In the genomic region with DNA sequence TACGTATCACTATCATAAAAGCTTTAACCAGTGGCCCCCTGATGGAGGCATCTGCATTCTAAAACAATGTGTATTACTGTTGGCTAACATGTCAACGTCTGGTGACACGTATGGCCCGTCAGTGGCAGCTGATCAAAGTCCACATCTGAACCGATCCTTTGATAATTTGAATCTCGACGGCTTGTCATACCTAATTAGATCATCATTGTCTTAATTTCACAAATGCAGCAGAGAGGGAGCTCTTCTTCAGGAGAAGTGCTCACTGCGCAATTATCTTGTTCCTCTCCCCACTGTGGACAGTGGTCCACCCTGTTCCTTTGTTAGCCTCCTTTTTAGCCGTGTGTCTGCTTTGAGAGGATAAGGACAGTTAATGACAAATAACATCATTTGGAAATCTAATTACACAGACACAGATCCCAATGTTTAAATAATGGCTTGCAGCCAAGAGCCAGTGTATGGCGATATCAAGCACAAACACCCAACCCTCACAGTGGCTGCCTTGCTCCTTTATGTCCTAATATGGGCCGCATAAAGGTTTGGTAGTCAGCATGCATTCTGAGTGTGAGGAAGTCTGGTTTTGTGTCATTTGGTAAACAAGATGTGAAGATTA, we compare ENCODE assay signal across 13 mouse cellular contexts.
DNase-seq lines count a peak whose midpoint lies in the region; ATAC-seq and TF ChIP-seq lines count a peak whose summit lies in the region.
"Had no signal": no experiment of that assay in that cellular context is flagged by ENCODE, and none has a peak within 500 bp of the region (broad histone marks: within the 10 kb centered on the region; RNA-seq: fewer than 3 reads in every experiment).

No protein-coding gene starts in this region.

- no peak for DNase-seq in forebrain, embryonic 10.5 days (ENCODE audit: extremely low spot score, low spot score)
- peak; percentile 85 for DNase-seq in lung, embryonic 14.5 days
- DNase-seq in lung, adult 18-20 months = no peak
- DNase-seq in MN1 (ENCODE audit: low spot score) = peak; percentile 89
- DNase-seq in frontal cortex, postnatal 25 days (ENCODE audit: low spot score in 2 of 2) = no peak
- DNase-seq in left cerebral cortex, postnatal 36 days (ENCODE audit: low spot score in 2 of 2) = no peak
- DNase-seq: cerebellum, adult 11 months; heart, adult 11 months had no signal

- H3K36me3 ChIP-seq in forebrain, embryonic 12.5 days (replicated peaks) = no peaks in the 10 kb centered on the region
- H3K36me3 ChIP-seq in forebrain, embryonic 10.5 days (replicated peaks) = no peaks in the 10 kb centered on the region
- no peaks in the 10 kb centered on the region for H3K36me3 ChIP-seq in lung, embryonic 14.5 days (ENCODE audit: insufficient read depth)
- H3K36me3 ChIP-seq in intestine, embryonic 15.5 days = no peaks in the 10 kb centered on the region
- H3K36me3 ChIP-seq: kidney, embryonic 15.5 days had no signal

- WGBS in forebrain, embryonic 12.5 days = 46% methylated on average over 11 of the region's 11 CpGs
- 87% methylated on average over 11 of the region's 11 CpGs for WGBS in forebrain, embryonic 10.5 days
- 50% methylated on average over 11 of the region's 11 CpGs for WGBS in lung, embryonic 14.5 days
- 66% methylated on average over 11 of the region's 11 CpGs for WGBS in intestine, embryonic 15.5 days

- intact Hi-C loops in left cerebral cortex, postnatal 36 days (cut with DNase I) = no loop called here

- no peak overlapping the region for H3K27ac ChIP-seq in forebrain, embryonic 12.5 days
- no peak overlapping the region for H3K27ac ChIP-seq in forebrain, embryonic 10.5 days
- H3K27ac ChIP-seq in lung, embryonic 14.5 days (ENCODE audit: low read depth) = peak overlapping the region; percentile 19; the same call in 1 of the 2 replicates
- H3K27ac ChIP-seq in intestine, embryonic 15.5 days = no peak overlapping the region
- H3K27ac ChIP-seq: kidney, embryonic 15.5 days; macrophage had no signal

- H3K4me1 ChIP-seq in forebrain, embryonic 12.5 days = peaks cover 24% of the 10 kb centered on the region; the same call in 1 of the 2 replicates
- H3K4me1 ChIP-seq in forebrain, embryonic 10.5 days = peaks cover 20% of the 10 kb centered on the region; the same call in 1 of the 2 replicates
- H3K4me1 ChIP-seq in lung, embryonic 14.5 days (ENCODE audit: insufficient read depth) = peaks cover 3% of the 10 kb centered on the region; the same call in 1 of the 2 replicates
- H3K4me1 ChIP-seq in intestine, embryonic 15.5 days (replicated peaks) = no peaks in the 10 kb centered on the region; the same call in 1 of the 2 replicates
- H3K4me1 ChIP-seq: kidney, embryonic 15.5 days had no signal

- H3K27me3 ChIP-seq in forebrain, embryonic 12.5 days = peaks cover 3% of the 10 kb centered on the region; the same call in 1 of the 2 replicates
- no peaks in the 10 kb centered on the region for H3K27me3 ChIP-seq in forebrain, embryonic 10.5 days (ENCODE audit: poor library complexity, severe bottlenecking)
- H3K27me3 ChIP-seq in lung, embryonic 14.5 days (ENCODE audit: insufficient read depth, low read length) = no peaks in the 10 kb centered on the region
- H3K27me3 ChIP-seq in intestine, embryonic 15.5 days (replicated peaks) = no peaks in the 10 kb centered on the region
- H3K27me3 ChIP-seq: kidney, embryonic 15.5 days; Patski had no signal

- TF ChIP-seq CTCF in lung, embryonic 14.5 days (IDR thresholded peaks at IDR 0.05; ENCODE audit: low read depth) = no peak

- no peak overlapping the region for H3K9ac ChIP-seq in forebrain, embryonic 12.5 days
- H3K9ac ChIP-seq in lung, embryonic 14.5 days = no peak overlapping the region
- no peak overlapping the region for H3K9ac ChIP-seq in intestine, embryonic 15.5 days
- H3K9ac ChIP-seq: kidney, embryonic 15.5 days had no signal

- no peak overlapping the region for H3K4me3 ChIP-seq in forebrain, embryonic 12.5 days (replicated peaks)
- H3K4me3 ChIP-seq in forebrain, embryonic 10.5 days = no peak overlapping the region
- H3K4me3 ChIP-seq in lung, embryonic 14.5 days (ENCODE audit: low read depth, low read length) = no peak overlapping the region
- H3K4me3 ChIP-seq in intestine, embryonic 15.5 days (replicated peaks) = no peak overlapping the region
- H3K4me3 ChIP-seq: kidney, embryonic 15.5 days had no signal

- no peak overlapping the region for H3K4me2 ChIP-seq in forebrain, embryonic 12.5 days
- no peak overlapping the region for H3K4me2 ChIP-seq in lung, embryonic 14.5 days
- no peak overlapping the region for H3K4me2 ChIP-seq in intestine, embryonic 15.5 days (replicated peaks)
- H3K4me2 ChIP-seq: kidney, embryonic 15.5 days had no signal

- ATAC-seq in forebrain, embryonic 12.5 days (ENCODE audit: low FRiP score) = peak; percentile 58; the same call in 1 of the 2 replicates
- peak; percentile 84 for ATAC-seq in lung, embryonic 14.5 days (ENCODE audit: insufficient read depth)
- ATAC-seq in intestine, embryonic 15.5 days = peak; percentile 59
- ATAC-seq: Patski had no signal

- H3K9me3 ChIP-seq in forebrain, embryonic 12.5 days = no peaks in the 10 kb centered on the region
- H3K9me3 ChIP-seq in forebrain, embryonic 10.5 days = no peaks in the 10 kb centered on the region
- H3K9me3 ChIP-seq in lung, embryonic 14.5 days (ENCODE audit: low read depth, low read length) = no peaks in the 10 kb centered on the region
- no peaks in the 10 kb centered on the region for H3K9me3 ChIP-seq in intestine, embryonic 15.5 days
- H3K9me3 ChIP-seq: kidney, embryonic 15.5 days had no signal

Comparison
In these comparisons a context has a peak if more than half of its experiments do, and no peak if none do; other contexts are left out.
1. DNase-seq: peak in lung, embryonic 14.5 days (single experiment) and MN1 (single experiment); none in forebrain, embryonic 10.5 days (single experiment), lung, adult 18-20 months (0 of 2), frontal cortex, postnatal 25 days (0 of 2) and left cerebral cortex, postnatal 36 days (0 of 2).
2. Peak in every context shown above with its lines, with median percentiles within 50 percentile points of each other: ATAC-seq.